Mouse (Mus musculus) monocyte, adult 2 months (primary cell): ENCODE measurements at regions not wholly inside any gene's neighbourhood (a gene's known extent, or its start where the extent isn't known, plus 50 kb on each side); places are given as distances from the start of the nearest gene placed in this dataset.

Experiments
- DNase-seq, 2 experiments: peaks; one replicate each; pipeline ENCODE4 v3.0.0; 2022; ENCODE audit warnings: low spot score in 2 of 2, low read depth in 1 of 2

- DNase-seq: no peak
Measured at GRCm38 (mm10) chr17:83902091-83902490, 54.3 kb upstream of the Haao start.

GRCm38 (mm10) chr17:83899588-83900152 is 51.9 kb upstream of the Haao start:
- DNase-seq: no peak

- no peak for DNase-seq
Measured at GRCm38 (mm10) chr17:83898531-83898930, 50.8 kb upstream of the Haao start.
